Mouse (Mus musculus) forebrain, embryonic 12.5 days (tissue): Measurements from ENCODE around the gene Pip5k1c. TPM values are rescaled to one million over a fixed set of nuclear protein-coding genes. Genes with fewer than 3 reads are reported as not detected.

Experiments used
- ATAC-seq: fragments of 200-750 bp; cut with Nextera tagmentation; 2 replicates; pipeline ENCODE4 v1.8.0; 2017; ENCODE audit warnings: moderate TSS enrichment; ENCODE audit not compliant: low FRiP score
- H3K27ac ChIP-seq: fragments of 300-500 bp; sonication (generic); 2 replicates; pipeline ENCODE4 v1.5.1; 2016; ENCODE audit warnings: mild to moderate bottlenecking
- H3K27me3 ChIP-seq: fragments of 300-500 bp; sonication (generic); 2 replicates; pipeline ENCODE4 v1.6.1; 2016; ENCODE audit warnings: mild to moderate bottlenecking
- H3K36me3 ChIP-seq: fragments of 300-500 bp; sonication (generic); replicated peaks from 2 replicates; pipeline ENCODE4 v1.6.1; 2016; ENCODE audit warnings: mild to moderate bottlenecking
- H3K4me1 ChIP-seq: fragments of 300-500 bp; sonication (generic); 2 replicates; pipeline ENCODE4 v1.6.1; 2016
- H3K4me2 ChIP-seq: fragments of 300-500 bp; sonication (generic); 2 replicates; pipeline ENCODE4 v1.6.1; 2016; ENCODE audit warnings: mild to moderate bottlenecking, moderate library complexity
- H3K4me3 ChIP-seq: fragments of 300-500 bp; sonication (generic); replicated peaks from 2 replicates; pipeline ENCODE4 v1.5.1; 2016; ENCODE audit warnings: mild to moderate bottlenecking
- H3K9ac ChIP-seq: fragments of 300-500 bp; sonication (generic); 2 replicates; pipeline ENCODE4 v1.6.1; 2016; ENCODE audit warnings: mild to moderate bottlenecking
- H3K9me3 ChIP-seq: fragments of 300-500 bp; sonication (generic); 2 replicates; pipeline ENCODE4 v1.6.1; 2016
- WGBS: fragments of 180-500 bp; shearing (Covaris S2); methylation state at CpG from one replicate; pipeline ENCODE4 v1.1.7; 2016; 5-methylcytosine and 5-hydroxymethylcytosine counted together
- polyA plus RNA-seq: library from polyadenylated mRNA; unstranded; fragments of >200 nt; fragmentation: Nextera tagmentation; extraction: Ambion mirVana; gene quantifications from 2 replicates; pipeline ENCODE4 v1.2.1, GENCODE M21; 2016

Gene Pip5k1c
- polyA plus RNA-seq, 1 experiment from 2014 or later, result 84.1 TPM

DNA sequence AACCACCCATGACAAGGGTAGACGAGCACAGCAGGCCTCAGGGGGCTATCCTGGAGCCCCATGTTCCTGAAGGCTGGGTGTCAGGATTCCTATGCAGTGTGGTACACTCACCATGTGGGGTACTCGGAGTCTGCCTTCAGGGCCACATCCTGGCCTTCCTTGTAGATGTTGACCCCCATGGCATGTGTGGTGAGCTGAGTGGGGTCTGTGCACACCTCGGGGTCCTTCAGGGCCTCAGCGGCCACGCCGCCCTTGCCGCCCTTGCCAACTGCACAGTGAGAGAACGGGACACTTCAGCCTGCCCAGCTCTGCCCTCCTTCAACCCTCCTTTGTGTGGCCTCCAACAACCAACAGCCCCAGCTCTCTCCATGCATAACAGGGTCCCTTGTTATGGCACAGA lies 27.2 kb upstream of the Pip5k1c start:
- Histone ChIP-seq H3K4me3 (peak overlapping the region; percentile 67), H3K9ac (no peak overlapping the region), H3K4me1 (peaks cover 19% of the 10 kb centered on the region), H3K27me3 (no peaks in the 10 kb centered on the region; the same call in 1 of the 2 replicates), H3K36me3 (peaks cover 46% of the 10 kb centered on the region), H3K9me3 (no peaks in the 10 kb centered on the region; the same call in 1 of the 2 replicates), H3K27ac (no peak overlapping the region), H3K4me2 (peak overlapping the region; percentile 69)
- ATAC-seq, result peak; percentile 6; the same call in 1 of the 2 replicates
- 94% methylated on average over 8 of the region's 8 CpGs for WGBS

DNA sequence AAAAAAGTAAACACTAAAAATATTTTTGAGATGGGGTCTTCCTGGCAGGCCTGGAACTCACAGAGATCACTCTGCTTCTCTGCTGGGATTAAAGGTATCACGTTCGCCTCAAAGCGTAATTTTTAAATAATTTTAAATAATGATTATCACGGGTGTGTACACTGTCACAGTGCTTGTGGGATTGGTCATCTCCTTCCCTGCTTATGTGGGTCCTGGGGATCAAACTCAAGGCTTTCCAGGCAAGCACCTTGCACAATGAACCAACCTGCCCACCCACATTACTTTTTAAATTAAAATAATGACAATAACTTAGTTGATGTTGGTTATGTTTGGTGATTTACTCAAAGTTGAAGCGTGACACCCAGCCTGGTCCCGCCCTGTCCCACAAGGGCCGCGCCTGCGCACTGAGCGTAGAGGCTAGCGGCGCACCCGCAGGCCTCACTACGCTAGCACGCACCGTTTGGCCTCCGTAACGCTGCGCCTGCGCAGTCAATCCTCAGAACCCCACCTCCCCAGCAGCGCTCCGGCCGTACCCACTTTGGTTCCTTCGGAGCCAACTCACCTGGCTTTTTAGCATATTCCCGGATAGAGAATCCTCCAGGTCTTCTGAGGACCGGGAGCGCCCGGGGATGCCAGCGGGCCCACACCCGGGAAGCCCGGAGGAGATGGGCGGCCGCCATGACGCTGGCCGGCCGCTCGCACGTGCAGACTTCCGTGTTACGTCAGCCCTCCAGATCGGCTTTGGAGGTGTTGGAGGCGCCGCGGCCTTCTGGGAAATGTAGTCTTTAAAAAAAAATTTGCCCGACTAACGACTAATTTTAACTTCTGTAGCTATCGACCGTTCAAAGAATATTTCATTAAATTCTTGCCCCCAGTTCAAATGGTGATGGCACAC lies 26.3 kb upstream of the Pip5k1c start, which contains the start of the genes Mrpl54 and Apba3:
Gene Mrpl54 (minus strand): TSS at position 724 of the 895 bp plus-strand sequence.
Gene Apba3 (plus strand): TSS at position 750 of the 895 bp plus-strand sequence.
- H3K4me2 ChIP-seq, result peak within 1 kb of the TSS; percentile 69
- ATAC-seq, result peak; percentile 94
- WGBS, result under 1% methylated on average over 48 of the region's 48 CpGs
- H3K27ac ChIP-seq, result peak within 1 kb of the TSS; percentile 78
- H3K4me1 ChIP-seq, result peaks cover 19% of the 10 kb centered on the region
- peak within 1 kb of the TSS; percentile 67 for H3K4me3 ChIP-seq
- no peaks in the 10 kb centered on the region for H3K9me3 ChIP-seq
- H3K27me3 ChIP-seq, result no peaks in the 10 kb centered on the region
- peaks cover 46% of the 10 kb centered on the region for H3K36me3 ChIP-seq
- peak within 1 kb of the TSS; percentile 68 for H3K9ac ChIP-seq

DNA sequence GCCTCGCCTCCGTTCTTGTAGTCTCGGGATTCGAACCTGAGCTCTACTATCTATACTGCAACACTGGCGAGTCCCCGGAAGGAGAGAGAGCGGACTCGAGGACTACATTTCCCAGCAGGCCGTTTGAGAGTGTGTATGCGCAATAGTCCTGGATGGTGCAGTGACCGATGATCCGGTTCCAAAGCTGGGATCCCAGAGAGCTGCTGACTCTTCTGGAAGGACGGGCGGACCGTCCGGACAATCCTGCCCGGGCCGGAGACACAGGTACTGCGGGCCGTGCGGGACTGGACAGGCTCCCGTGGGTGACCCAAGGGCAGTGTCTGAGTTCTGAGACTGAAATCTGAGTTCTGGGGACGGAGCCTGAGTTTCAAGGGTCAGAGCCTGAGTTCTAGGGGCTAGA lies 24.7 kb upstream of the Pip5k1c start:
- peak overlapping the region; percentile 53 for H3K4me2 ChIP-seq
- H3K27me3 ChIP-seq, result no peaks in the 10 kb centered on the region
- peak overlapping the region; percentile 69 for H3K9ac ChIP-seq
- WGBS, result 7% methylated on average over 23 of the region's 23 CpGs
- H3K4me3 ChIP-seq, result peak overlapping the region; percentile 51
- no peaks in the 10 kb centered on the region for H3K9me3 ChIP-seq
- peak; percentile 53 for ATAC-seq
- peaks cover 51% of the 10 kb centered on the region for H3K36me3 ChIP-seq
- H3K27ac ChIP-seq, result no peak overlapping the region
- peaks cover 19% of the 10 kb centered on the region for H3K4me1 ChIP-seq

DNA sequence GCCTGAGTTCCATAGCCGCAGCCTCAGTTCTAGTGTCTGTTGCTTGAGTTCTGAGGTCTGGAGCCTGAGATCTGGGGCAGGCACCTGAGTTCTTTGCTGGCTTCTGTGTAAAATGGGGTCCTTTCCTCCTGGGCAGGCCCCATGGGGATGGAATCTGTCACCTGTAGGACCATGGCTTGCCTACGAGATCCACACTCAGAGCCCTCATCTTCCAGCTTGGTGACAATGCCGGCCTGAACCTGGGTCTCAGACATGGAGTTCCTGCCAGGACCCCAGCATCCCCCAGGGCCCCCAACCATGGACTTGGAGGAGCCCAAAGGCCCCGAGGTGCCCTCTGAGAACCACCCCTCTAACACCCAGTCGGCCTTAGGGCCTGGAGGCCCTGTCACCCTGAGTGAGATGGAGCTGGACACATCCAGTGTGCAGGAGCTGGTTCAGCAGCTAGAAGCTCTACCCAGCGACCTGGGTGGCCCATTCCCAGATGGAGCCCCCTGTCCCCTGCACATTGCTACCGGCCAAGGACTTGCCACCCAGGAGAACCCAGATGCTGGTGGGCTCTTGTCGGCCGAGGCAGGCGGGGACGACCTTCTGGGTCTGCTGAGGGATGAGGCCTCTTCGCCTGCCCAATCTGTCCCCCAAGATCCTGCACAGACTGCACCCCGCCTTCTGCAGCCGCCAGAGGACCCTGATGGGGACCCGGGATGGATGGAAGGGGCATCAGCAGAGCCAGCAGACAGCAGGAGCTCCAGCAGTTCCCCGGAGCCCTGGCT lies 23.9 kb upstream of the Pip5k1c start:
- H3K4me2 ChIP-seq, result peak overlapping the region; percentile 53
- ATAC-seq, result no peak
- no peak overlapping the region for H3K27ac ChIP-seq
- peaks cover 51% of the 10 kb centered on the region for H3K36me3 ChIP-seq
- H3K9me3 ChIP-seq, result no peaks in the 10 kb centered on the region
- peak overlapping the region; percentile 69 for H3K9ac ChIP-seq
- peak overlapping the region; percentile 51 for H3K4me3 ChIP-seq
- H3K4me1 ChIP-seq, result peaks cover 19% of the 10 kb centered on the region
- 85% methylated on average over 16 of the region's 16 CpGs for WGBS
- no peaks in the 10 kb centered on the region for H3K27me3 ChIP-seq

DNA sequence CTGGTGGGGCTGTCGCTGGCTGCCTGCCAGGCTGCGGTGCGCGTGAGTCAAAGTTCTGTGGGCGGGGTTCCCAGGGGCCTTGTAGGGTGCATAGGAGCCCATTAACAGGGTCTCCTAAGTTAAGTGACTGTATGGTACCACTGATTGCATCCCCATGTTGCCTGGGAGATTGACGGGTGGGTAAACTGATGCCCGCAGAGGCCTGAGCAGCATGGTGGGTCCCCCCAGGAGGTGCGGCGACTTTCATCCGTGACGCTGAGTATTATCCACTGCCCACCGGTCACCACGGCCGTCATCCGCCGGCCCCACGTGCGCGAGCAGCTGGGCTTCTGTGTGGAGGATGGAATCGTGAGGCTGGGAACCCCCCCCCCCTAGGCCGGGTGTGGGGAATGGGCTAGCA lies 20.4 kb upstream of the Pip5k1c start:
- H3K4me2 ChIP-seq, result no peak overlapping the region
- H3K36me3 ChIP-seq, result peaks cover 40% of the 10 kb centered on the region
- H3K27ac ChIP-seq, result no peak overlapping the region
- H3K9me3 ChIP-seq, result 0 out of 2 replicates have a peak, but pooled peaks cover 3% of the 10 kb centered on the region
- H3K9ac ChIP-seq, result no peak overlapping the region
- H3K4me1 ChIP-seq, result peaks cover 10% of the 10 kb centered on the region
- H3K4me3 ChIP-seq, result no peak overlapping the region
- ATAC-seq, result no peak
- H3K27me3 ChIP-seq, result no peaks in the 10 kb centered on the region
- 96% methylated on average over 21 of the region's 21 CpGs for WGBS

DNA sequence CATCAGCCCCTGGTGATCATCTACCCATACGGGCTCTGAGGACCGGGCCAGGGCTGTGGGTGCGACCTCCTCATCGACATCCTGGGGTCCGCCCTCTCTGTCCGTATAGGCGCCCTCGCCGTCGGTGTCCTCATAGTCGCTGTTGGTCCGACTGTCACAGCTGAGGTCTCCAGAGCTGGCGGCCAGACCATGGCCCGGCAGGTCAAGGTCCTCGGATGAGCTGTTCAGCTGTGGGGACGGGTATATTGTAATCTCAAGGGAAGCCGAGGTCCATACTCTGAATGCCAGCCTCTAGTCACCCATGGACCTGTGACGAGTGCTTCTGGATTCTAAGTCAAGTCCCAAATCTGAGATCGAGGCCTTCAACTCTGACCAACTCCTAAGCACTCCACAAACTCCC lies 18.9 kb upstream of the Pip5k1c start:
- Histone ChIP-seq H3K4me3 (no peak overlapping the region), H3K9ac (no peak overlapping the region), H3K27ac (no peak overlapping the region), H3K36me3 (peaks cover 40% of the 10 kb centered on the region), H3K4me1 (peaks cover 4% of the 10 kb centered on the region), H3K27me3 (no peaks in the 10 kb centered on the region), H3K9me3 (0 out of 2 replicates have a peak, but pooled peaks cover 3% of the 10 kb centered on the region), H3K4me2 (no peak overlapping the region)
- no peak for ATAC-seq
- 95% methylated on average over 19 of the region's 19 CpGs for WGBS

DNA sequence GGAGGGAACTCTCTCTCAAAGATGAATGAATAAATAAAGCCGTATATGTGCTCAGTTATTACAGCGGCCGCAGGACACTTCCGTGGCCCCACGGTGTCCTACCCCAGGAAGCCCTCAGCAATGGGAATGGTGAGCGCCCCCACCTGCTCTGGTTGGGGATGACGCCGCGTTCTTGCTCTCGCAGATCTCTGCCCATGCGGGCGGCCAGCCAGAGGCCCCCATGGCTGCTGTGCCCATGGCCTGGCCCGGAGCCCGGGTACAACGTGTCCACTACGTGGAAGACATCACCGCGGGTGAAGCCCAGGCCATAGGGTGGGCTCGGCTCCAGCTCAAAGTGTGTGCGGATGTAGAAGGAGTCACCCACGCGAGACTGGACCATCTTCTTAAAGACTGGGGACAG lies 15.1 kb upstream of the Pip5k1c start:
- Histone ChIP-seq H3K9me3 (0 out of 2 replicates have a peak, but pooled peaks cover 3% of the 10 kb centered on the region), H3K27ac (no peak overlapping the region), H3K4me2 (no peak overlapping the region), H3K27me3 (0 out of 2 replicates have a peak, but pooled peaks cover 6% of the 10 kb centered on the region), H3K36me3 (peaks cover 18% of the 10 kb centered on the region), H3K9ac (no peak overlapping the region), H3K4me3 (no peak overlapping the region), H3K4me1 (0 out of 2 replicates have a peak, but pooled peaks cover 3% of the 10 kb centered on the region)
- WGBS, result 77% methylated on average over 22 of the region's 22 CpGs
- no peak for ATAC-seq

DNA sequence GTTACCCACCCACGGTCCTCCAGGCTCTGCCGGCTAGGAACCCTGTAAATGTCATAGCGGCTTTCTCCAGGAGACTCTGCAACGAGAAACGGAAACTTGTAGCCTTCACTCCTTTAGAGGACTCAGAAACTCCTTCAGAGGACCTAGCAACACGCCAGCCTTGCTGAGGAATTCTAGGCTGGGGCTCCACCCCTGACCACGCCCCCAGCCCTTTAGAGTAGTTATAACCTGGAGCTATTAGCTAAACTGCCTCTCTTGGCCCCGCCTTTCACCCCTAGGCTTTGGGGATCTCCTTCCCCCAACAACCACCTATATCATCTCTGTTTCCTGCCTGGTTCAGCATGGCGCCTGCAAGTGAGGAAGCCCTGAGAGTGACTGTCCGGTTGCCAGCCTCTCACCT lies 13.3 kb upstream of the Pip5k1c start:
- H3K27me3 ChIP-seq, result peaks cover 24% of the 10 kb centered on the region
- H3K36me3 ChIP-seq, result 0 out of 2 replicates have a peak, but pooled peaks cover 3% of the 10 kb centered on the region

DNA sequence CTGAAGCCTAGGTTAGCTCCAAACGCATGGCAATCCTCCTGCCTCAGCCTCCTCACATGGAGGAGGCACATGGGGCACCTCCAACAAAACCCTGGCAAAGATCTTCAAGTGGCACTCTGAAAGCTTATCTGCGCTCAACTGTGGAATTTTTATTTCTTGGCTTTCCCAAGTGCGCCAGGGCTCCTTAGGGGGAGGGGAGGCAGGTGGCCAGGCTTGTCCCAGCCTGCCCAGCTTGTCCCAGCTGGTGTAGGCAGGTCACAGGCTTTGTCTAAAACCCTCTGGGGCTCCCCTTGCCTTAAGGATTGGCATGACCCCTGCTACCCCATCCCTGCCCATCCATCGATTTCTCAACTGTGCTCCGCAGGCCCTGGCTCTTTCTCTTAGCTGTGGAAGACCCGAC lies 8.6 kb upstream of the Pip5k1c start:
- Histone ChIP-seq H3K4me1 (peaks cover 26% of the 10 kb centered on the region), H3K27ac (no peak overlapping the region), H3K27me3 (peaks cover 45% of the 10 kb centered on the region), H3K9ac (no peak overlapping the region), H3K4me3 (no peak overlapping the region), H3K4me2 (no peak overlapping the region), H3K36me3 (no peaks in the 10 kb centered on the region), H3K9me3 (no peaks in the 10 kb centered on the region)
- 63% methylated on average over 6 of the region's 6 CpGs for WGBS
- no peak for ATAC-seq

More for the DNA sequence above, 13.3 kb upstream of the Pip5k1c start:
- H3K9ac ChIP-seq, result no peak overlapping the region
- H3K4me1 ChIP-seq, result 0 out of 2 replicates have a peak, but pooled peaks cover 5% of the 10 kb centered on the region
- no peak overlapping the region for H3K4me3 ChIP-seq
- no peak overlapping the region for H3K4me2 ChIP-seq
- H3K9me3 ChIP-seq, result 0 out of 2 replicates have a peak, but pooled peaks cover 3% of the 10 kb centered on the region
- no peak overlapping the region for H3K27ac ChIP-seq
- WGBS, result 56% methylated on average over 10 of the region's 10 CpGs
- no peak for ATAC-seq

DNA sequence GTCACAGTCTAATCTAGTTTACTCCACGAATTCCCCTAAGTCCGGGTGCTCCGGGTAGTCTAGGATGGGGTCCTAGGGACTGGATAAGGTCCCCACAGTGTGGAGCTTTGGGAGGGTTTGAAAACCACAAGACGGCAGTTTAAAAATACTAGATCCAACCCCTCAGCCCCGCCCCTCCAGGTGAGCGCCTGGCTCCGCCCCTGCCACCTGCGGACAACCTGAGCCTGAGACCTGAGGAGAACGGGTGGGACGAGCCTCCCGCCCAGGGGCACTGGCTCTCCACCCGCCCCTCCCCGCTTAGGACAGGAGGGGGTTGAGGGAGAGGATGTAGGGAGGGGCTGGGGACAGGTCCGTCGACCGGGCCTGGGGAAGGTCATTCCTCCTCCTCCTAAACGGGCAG lies 8.0 kb upstream of the Pip5k1c start:
- H3K4me2 ChIP-seq, result peak overlapping the region; percentile 62; the same call in 1 of the 2 replicates
- H3K4me1 ChIP-seq, result peaks cover 28% of the 10 kb centered on the region
- ATAC-seq, result no peak
- WGBS, result 14% methylated on average over 17 of the region's 17 CpGs
- H3K27me3 ChIP-seq, result peaks cover 48% of the 10 kb centered on the region
- no peak overlapping the region; the same call in 1 of the 2 replicates for H3K9ac ChIP-seq
- peak overlapping the region; percentile 46; the same call in 1 of the 2 replicates for H3K4me3 ChIP-seq
- H3K9me3 ChIP-seq, result no peaks in the 10 kb centered on the region
- no peaks in the 10 kb centered on the region for H3K36me3 ChIP-seq
- H3K27ac ChIP-seq, result no peak overlapping the region

DNA sequence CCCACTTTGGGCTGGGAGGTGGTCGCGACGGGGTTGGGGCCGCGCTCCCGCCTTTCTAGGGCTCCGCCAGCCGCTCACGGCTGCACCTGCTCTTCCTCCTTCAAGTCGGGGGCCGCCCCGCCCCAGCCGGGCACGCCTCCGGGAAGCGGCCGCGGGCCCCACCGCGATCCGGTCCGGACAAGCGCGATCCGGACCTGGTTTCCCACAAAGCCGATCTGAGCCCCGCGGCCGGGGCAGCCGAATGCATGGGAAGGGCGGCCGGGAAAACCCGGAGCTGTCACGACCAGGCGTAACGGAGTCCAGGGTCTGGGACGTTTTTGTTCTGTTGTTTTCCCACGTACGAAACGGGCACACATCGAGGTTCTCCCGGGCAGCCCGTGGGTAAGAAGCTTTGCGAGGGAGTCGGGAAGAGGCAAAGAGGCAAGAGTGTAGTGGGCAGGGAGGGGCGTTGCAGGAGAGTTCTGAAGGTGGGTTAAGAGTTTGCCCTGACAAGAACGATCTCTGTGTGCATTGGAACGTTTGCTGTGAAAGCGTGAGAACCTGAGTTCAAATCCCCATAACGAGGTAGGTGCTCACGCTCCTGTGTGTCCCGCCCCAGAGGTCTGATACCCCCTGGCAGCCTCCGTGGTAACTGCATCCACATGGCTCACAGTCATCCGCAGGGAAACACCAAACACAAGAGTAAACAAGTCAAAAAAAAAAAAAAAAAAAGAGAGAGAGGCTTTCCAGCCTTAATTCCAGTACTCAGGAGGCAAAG lies 6.9 kb upstream of the Pip5k1c start:
- Histone ChIP-seq H3K4me3 (peak overlapping the region; percentile 46), H3K4me1 (peaks cover 33% of the 10 kb centered on the region), H3K9ac (peak overlapping the region; percentile 49), H3K27ac (no peak overlapping the region), H3K27me3 (peaks cover 54% of the 10 kb centered on the region), H3K9me3 (no peaks in the 10 kb centered on the region), H3K4me2 (peak overlapping the region; percentile 62), H3K36me3 (no peaks in the 10 kb centered on the region)
- peak; percentile 82 for ATAC-seq
- WGBS, result 2% methylated on average over 54 of the region's 54 CpGs
